ENCODE assay signal across 9 mouse cellular contexts in genomic region chr10:68723015-68723414, GRCm38 (mm10). TPM values are rescaled to one million over a fixed set of nuclear protein-coding genes. Genes with fewer than 3 reads are reported as not detected.
DNase-seq lines count a peak whose midpoint lies in the region; ATAC-seq and TF ChIP-seq lines count a peak whose summit lies in the region.
"Had no signal": no experiment of that assay in that cellular context is flagged by ENCODE, and none has a peak within 500 bp of the region (broad histone marks: within the 10 kb centered on the region; RNA-seq: fewer than 3 reads in every experiment).

No protein-coding gene starts in this region.

- H3K9me3 ChIP-seq in heart, postnatal 0 days (replicated peaks; ENCODE audit: control insufficient read depth, low read length), result no peaks in the 10 kb centered on the region
- H3K9me3 ChIP-seq in heart, embryonic 10.5 days, result no peaks in the 10 kb centered on the region
- H3K9me3 ChIP-seq in embryonic facial prominence, embryonic 12.5 days, result no peaks in the 10 kb centered on the region
- H3K9me3 ChIP-seq in intestine, embryonic 16.5 days (ENCODE audit: control insufficient read depth, low read length), result no peaks in the 10 kb centered on the region
- H3K9me3 ChIP-seq in neural tube, embryonic 15.5 days (replicated peaks), result no peaks in the 10 kb centered on the region

- H3K27ac ChIP-seq in heart, postnatal 0 days (ENCODE audit: low read depth), result no peak overlapping the region
- no peak overlapping the region for H3K27ac ChIP-seq in heart, embryonic 10.5 days
- peak overlapping the region; percentile 75; the same call in 1 of the 2 replicates for H3K27ac ChIP-seq in embryonic facial prominence, embryonic 12.5 days
- no peak overlapping the region for H3K27ac ChIP-seq in intestine, embryonic 16.5 days (ENCODE audit: low read length)
- no peak overlapping the region for H3K27ac ChIP-seq in neural tube, embryonic 15.5 days (replicated peaks)
- H3K27ac ChIP-seq: heart, adult 2 months had no signal

- TF ChIP-seq EP300 in heart, postnatal 0 days (IDR thresholded peaks at IDR 0.05; ENCODE audit: low read depth), result no peak

- peaks cover 13% of the 10 kb centered on the region for H3K4me1 ChIP-seq in heart, postnatal 0 days (ENCODE audit: control insufficient read depth, insufficient read depth)
- H3K4me1 ChIP-seq in heart, embryonic 10.5 days, result peaks cover 19% of the 10 kb centered on the region
- H3K4me1 ChIP-seq in embryonic facial prominence, embryonic 12.5 days, result peaks cover 14% of the 10 kb centered on the region; the same call in 1 of the 2 replicates
- H3K4me1 ChIP-seq in intestine, embryonic 16.5 days (ENCODE audit: control insufficient read depth, insufficient read depth, low read length), result peaks cover 8% of the 10 kb centered on the region; the same call in 1 of the 2 replicates
- peaks cover 24% of the 10 kb centered on the region for H3K4me1 ChIP-seq in neural tube, embryonic 15.5 days

- no peak for DNase-seq in heart, postnatal 0 days (ENCODE audit: low spot score)
- no peak for DNase-seq in heart, embryonic 10.5 days (ENCODE audit: low spot score)
- no peak for DNase-seq in cerebellum, adult 9-10 months
- DNase-seq in urinary bladder, postnatal 14 days (ENCODE audit: low spot score), result no peak

- TF ChIP-seq CTCF in heart, postnatal 0 days (IDR thresholded peaks at IDR 0.05; ENCODE audit: low read depth), result no peak

- no peak overlapping the region for H3K9ac ChIP-seq in heart, postnatal 0 days (replicated peaks; ENCODE audit: low read depth, low read length)
- H3K9ac ChIP-seq in embryonic facial prominence, embryonic 12.5 days, result peak overlapping the region; percentile 72; the same call in 1 of the 2 replicates
- no peak overlapping the region for H3K9ac ChIP-seq in intestine, embryonic 16.5 days (ENCODE audit: low read depth, low read length)
- no peak overlapping the region for H3K9ac ChIP-seq in neural tube, embryonic 15.5 days (replicated peaks)

- peaks cover 8% of the 10 kb centered on the region; the same call in 1 of the 2 replicates for H3K27me3 ChIP-seq in heart, postnatal 0 days (ENCODE audit: control insufficient read depth, insufficient read depth, low read length)
- H3K27me3 ChIP-seq in heart, embryonic 10.5 days (ENCODE audit: insufficient read depth, poor library complexity, severe bottlenecking), result peaks cover 8% of the 10 kb centered on the region
- no peaks in the 10 kb centered on the region for H3K27me3 ChIP-seq in embryonic facial prominence, embryonic 12.5 days
- no peaks in the 10 kb centered on the region for H3K27me3 ChIP-seq in intestine, embryonic 16.5 days (replicated peaks; ENCODE audit: control insufficient read depth, insufficient read depth, low read length)
- no peaks in the 10 kb centered on the region; the same call in none of the 2 replicates for H3K27me3 ChIP-seq in neural tube, embryonic 15.5 days (replicated peaks)

- peak overlapping the region; percentile 92 for H3K4me2 ChIP-seq in heart, postnatal 0 days (ENCODE audit: low read depth, low read length)
- H3K4me2 ChIP-seq in embryonic facial prominence, embryonic 12.5 days (replicated peaks), result peak overlapping the region; percentile 89
- peak overlapping the region; percentile 93; the same call in 1 of the 2 replicates for H3K4me2 ChIP-seq in intestine, embryonic 16.5 days (ENCODE audit: low read depth, low read length)
- H3K4me2 ChIP-seq in neural tube, embryonic 15.5 days, result peak overlapping the region; percentile 86

- no peak overlapping the region for H3K4me3 ChIP-seq in heart, postnatal 0 days (ENCODE audit: low read depth, low read length)
- no peak overlapping the region; the same call in 1 of the 2 replicates for H3K4me3 ChIP-seq in heart, embryonic 10.5 days
- H3K4me3 ChIP-seq in embryonic facial prominence, embryonic 12.5 days, result peak overlapping the region; percentile 66
- no peak overlapping the region for H3K4me3 ChIP-seq in intestine, embryonic 16.5 days (ENCODE audit: low read length)
- H3K4me3 ChIP-seq in neural tube, embryonic 15.5 days (replicated peaks), result peak overlapping the region; percentile 50; the same call in 1 of the 2 replicates

- H3K36me3 ChIP-seq in heart, postnatal 0 days (replicated peaks; ENCODE audit: control insufficient read depth, insufficient read depth, low read length), result no peaks in the 10 kb centered on the region
- H3K36me3 ChIP-seq in heart, embryonic 10.5 days, result no peaks in the 10 kb centered on the region
- no peaks in the 10 kb centered on the region for H3K36me3 ChIP-seq in embryonic facial prominence, embryonic 12.5 days
- no peaks in the 10 kb centered on the region for H3K36me3 ChIP-seq in intestine, embryonic 16.5 days (ENCODE audit: control insufficient read depth, insufficient read depth, low read length)
- no peaks in the 10 kb centered on the region for H3K36me3 ChIP-seq in neural tube, embryonic 15.5 days

- 44% methylated on average over 7 of the region's 7 CpGs for WGBS in heart, postnatal 0 days
- WGBS in heart, embryonic 10.5 days, result 34% methylated on average over 7 of the region's 7 CpGs
- WGBS in embryonic facial prominence, embryonic 12.5 days, result 34% methylated on average over 7 of the region's 7 CpGs
- WGBS in intestine, embryonic 16.5 days, result 58% methylated on average over 7 of the region's 7 CpGs
- 37% methylated on average over 7 of the region's 7 CpGs for WGBS in neural tube, embryonic 15.5 days

- no peak for ATAC-seq in heart, postnatal 0 days (ENCODE audit: insufficient read depth, low read depth)
- no peak for ATAC-seq in embryonic facial prominence, embryonic 12.5 days (ENCODE audit: insufficient number of reproducible peaks, insufficient read depth, low FRiP score, low TSS enrichment)
- ATAC-seq in intestine, embryonic 16.5 days, result no peak
- ATAC-seq in neural tube, embryonic 15.5 days (ENCODE audit: low FRiP score), result no peak
- ATAC-seq in megakaryocyte, adult 5-6 weeks (ENCODE audit: poor library complexity, severe bottlenecking), result no peak

RNA-seq across cellular contexts. Expression of gene Tmem26, which starts 0.4 kb away (rescaled TPM):
- 0.23 and 1.8 TPM in 2 replicates for total RNA-seq in heart, postnatal 0 days (2014; rRNA removed; ENCODE audit: low replicate concordance)
- 0.82 TPM in 2 replicates for polyA plus RNA-seq in heart, postnatal 0 days (2015; fragmentation: Nextera tagmentation; extraction: Ambion mirVana)
- polyA plus RNA-seq in heart, embryonic 10.5 days (2016; fragmentation: Nextera tagmentation; extraction: Ambion mirVana), result 1.8 and 4.0 TPM in 2 replicates
- 53.9 and 62.0 TPM in 2 replicates for polyA plus RNA-seq in embryonic facial prominence, embryonic 12.5 days (2016; fragmentation: Nextera tagmentation; extraction: Ambion mirVana)
- 7.6 and 8.1 TPM in 2 replicates for polyA plus RNA-seq in intestine, embryonic 16.5 days (2015; fragmentation: Nextera tagmentation; extraction: Ambion mirVana)
- 5.8 and 5.9 TPM in 2 replicates for polyA plus RNA-seq in neural tube, embryonic 15.5 days (2015; fragmentation: Nextera tagmentation; extraction: Ambion mirVana)
- total RNA-seq in megakaryocyte, adult 5-6 weeks (2015), result 2.3 and 3.9 TPM in 2 replicates
- total RNA-seq in megakaryocyte, adult 5-6 weeks (2017), result 1.4 and 1.7 TPM in 2 replicates

Comparison
In these comparisons a context has a peak if more than half of its experiments do, and no peak if none do; other contexts are left out.
1. H3K4me3 ChIP-seq: peak in embryonic facial prominence, embryonic 12.5 days (single experiment) and neural tube, embryonic 15.5 days (single experiment); none in heart, postnatal 0 days (single experiment), heart, embryonic 10.5 days (single experiment) and intestine, embryonic 16.5 days (single experiment).
2. Peak in every context shown above with its lines, with median percentiles within 50 percentile points of each other: H3K4me2 ChIP-seq.